Mouse (Mus musculus) embryonic facial prominence, embryonic 10.5 days (tissue): ENCODE results near the gene Plekhg1. TPM values are rescaled to one million over a fixed set of nuclear protein-coding genes. Genes with fewer than 3 reads are reported as not detected.

ENCODE experiments used
- DNase-seq: peaks from one replicate; pipeline ENCODE4 v3.0.0-alpha.2; 2017; ENCODE audit warnings: low spot score
- H3K27ac ChIP-seq: fragments of 300-500 bp; sonication (generic); replicated peaks from 2 replicates; pipeline ENCODE4 v1.5.1; 2016; ENCODE audit warnings: mild to moderate bottlenecking
- H3K27me3 ChIP-seq: fragments of 300-500 bp; sonication (generic); replicated peaks from 2 replicates; pipeline ENCODE4 v1.6.1; 2016; ENCODE audit warnings: low read depth, mild to moderate bottlenecking; ENCODE audit not compliant: poor library complexity, severe bottlenecking
- H3K36me3 ChIP-seq: fragments of 300-500 bp; sonication (generic); replicated peaks from 2 replicates; pipeline ENCODE4 v1.6.1; 2016; ENCODE audit warnings: mild to moderate bottlenecking, moderate library complexity
- H3K4me1 ChIP-seq: fragments of 300-500 bp; sonication (generic); 2 replicates; pipeline ENCODE4 v1.6.1; 2016
- H3K4me3 ChIP-seq: fragments of 300-500 bp; sonication (generic); 2 replicates; pipeline ENCODE4 v1.5.1; 2016; ENCODE audit warnings: mild to moderate bottlenecking, moderate library complexity
- H3K9me3 ChIP-seq: fragments of 300-500 bp; sonication (generic); 2 replicates; pipeline ENCODE4 v1.6.1; 2016; ENCODE audit warnings: mild to moderate bottlenecking
- WGBS: fragments of 180-500 bp; shearing (Covaris S2); methylation state at CpG from one replicate; pipeline ENCODE4 v1.1.7; 2016; 5-methylcytosine and 5-hydroxymethylcytosine counted together
- polyA plus RNA-seq: library from polyadenylated mRNA; unstranded; fragments of >200 nt; fragmentation: Nextera tagmentation; extraction: Ambion mirVana; gene quantifications from 2 replicates; pipeline ENCODE4 v1.2.1, GENCODE M21; 2016

Plekhg1 gene
- polyA plus RNA-seq, 1 experiment from 2014 or later, result 14.4 TPM

GRCm38 (mm10) chr10:3844430-3844829 lies 104.3 kb downstream of the Plekhg1 start:
- Histone ChIP-seq H3K27me3 (no peaks in the 10 kb centered on the region), H3K4me3 (no peak overlapping the region), H3K27ac (no peak overlapping the region), H3K4me1 (peaks cover 9% of the 10 kb centered on the region), H3K36me3 (peaks cover under 1% of the 10 kb centered on the region; the same call in 1 of the 2 replicates), H3K9me3 (0 out of 2 replicates have a peak, but pooled peaks cover 1% of the 10 kb centered on the region)
- 83% methylated on average over 5 of the region's 5 CpGs for WGBS
- DNase-seq, result no peak

- no peak overlapping the region for H3K27ac ChIP-seq
- DNase-seq, result no peak
- 59% methylated on average over 2 of the region's 2 CpGs for WGBS
- peaks cover 6% of the 10 kb centered on the region; the same call in 1 of the 2 replicates for H3K9me3 ChIP-seq
- H3K4me1 ChIP-seq, result peaks cover 15% of the 10 kb centered on the region
- H3K4me3 ChIP-seq, result no peak overlapping the region
- no peaks in the 10 kb centered on the region for H3K27me3 ChIP-seq
- H3K36me3 ChIP-seq, result peaks cover 6% of the 10 kb centered on the region; the same call in 1 of the 2 replicates
These were observed 106.9 kb downstream of the Plekhg1 start for GRCm38 (mm10) chr10:3847021-3847420.

- WGBS, result 7% methylated on average over 2 of the region's 2 CpGs
- Histone ChIP-seq H3K4me1 (peaks cover 28% of the 10 kb centered on the region), H3K4me3 (no peak overlapping the region), H3K27me3 (no peaks in the 10 kb centered on the region), H3K27ac (peak overlapping the region; percentile 71), H3K9me3 (peaks cover 6% of the 10 kb centered on the region; the same call in 1 of the 2 replicates), H3K36me3 (peaks cover 6% of the 10 kb centered on the region; the same call in 1 of the 2 replicates)
- no peak for DNase-seq
These were observed 111.3 kb downstream of the Plekhg1 start for GRCm38 (mm10) chr10:3851461-3851860.

GRCm38 (mm10) chr10:3852733-3853132 lies 112.6 kb downstream of the Plekhg1 start:
- Histone ChIP-seq H3K4me1 (peaks cover 36% of the 10 kb centered on the region), H3K27me3 (no peaks in the 10 kb centered on the region), H3K9me3 (peaks cover 6% of the 10 kb centered on the region; the same call in 1 of the 2 replicates), H3K4me3 (no peak overlapping the region), H3K27ac (peak overlapping the region; percentile 71), H3K36me3 (peaks cover 6% of the 10 kb centered on the region; the same call in 1 of the 2 replicates)
- 86% methylated on average over 3 of the region's 3 CpGs for WGBS
- no peak for DNase-seq

- 11% methylated on average over 5 of the region's 5 CpGs for WGBS
These were observed 117.7 kb downstream of the Plekhg1 start for GRCm38 (mm10) chr10:3857912-3858311.

GRCm38 (mm10) chr10:3858437-3858836 lies 118.3 kb downstream of the Plekhg1 start:
- Histone ChIP-seq H3K36me3 (no peaks in the 10 kb centered on the region), H3K9me3 (no peaks in the 10 kb centered on the region), H3K4me3 (no peak overlapping the region), H3K27me3 (no peaks in the 10 kb centered on the region), H3K4me1 (peaks cover 66% of the 10 kb centered on the region), H3K27ac (peak overlapping the region; percentile 65)
- 34% methylated on average over 4 of the region's 4 CpGs for WGBS
- peak; percentile 32 for DNase-seq

More at GRCm38 (mm10) chr10:3857912-3858311, 117.7 kb downstream of the Plekhg1 start:
- no peaks in the 10 kb centered on the region for H3K27me3 ChIP-seq
- no peak for DNase-seq
- H3K27ac ChIP-seq, result peak overlapping the region; percentile 65
- no peak overlapping the region for H3K4me3 ChIP-seq
- no peaks in the 10 kb centered on the region for H3K9me3 ChIP-seq
- H3K4me1 ChIP-seq, result peaks cover 61% of the 10 kb centered on the region
- no peaks in the 10 kb centered on the region for H3K36me3 ChIP-seq

GRCm38 (mm10) chr10:3858961-3859714 lies 119.0 kb downstream of the Plekhg1 start:
- no peaks in the 10 kb centered on the region for H3K36me3 ChIP-seq
- no peaks in the 10 kb centered on the region for H3K27me3 ChIP-seq
- H3K4me1 ChIP-seq, result peaks cover 73% of the 10 kb centered on the region
- H3K9me3 ChIP-seq, result no peaks in the 10 kb centered on the region
- H3K27ac ChIP-seq, result peak overlapping the region; percentile 65
- DNase-seq, result no peak
- no peak overlapping the region for H3K4me3 ChIP-seq
- 27% methylated on average over 11 of the region's 11 CpGs for WGBS

- Histone ChIP-seq H3K9me3 (no peaks in the 10 kb centered on the region), H3K4me3 (peak overlapping the region; percentile 46), H3K4me1 (peaks cover 61% of the 10 kb centered on the region), H3K27ac (peak overlapping the region; percentile 78), H3K36me3 (no peaks in the 10 kb centered on the region), H3K27me3 (no peaks in the 10 kb centered on the region)
- 17% methylated on average over 12 of the region's 12 CpGs for WGBS
- peak; percentile 46 for DNase-seq
These were observed 123.4 kb downstream of the Plekhg1 start for GRCm38 (mm10) chr10:3863411-3864195.

- no peaks in the 10 kb centered on the region for H3K9me3 ChIP-seq
- H3K27ac ChIP-seq, result peak overlapping the region; percentile 78
- no peaks in the 10 kb centered on the region for H3K27me3 ChIP-seq
- peak overlapping the region; percentile 46 for H3K4me3 ChIP-seq
- peaks cover 56% of the 10 kb centered on the region for H3K4me1 ChIP-seq
- DNase-seq, result peak; percentile 53
- no peaks in the 10 kb centered on the region for H3K36me3 ChIP-seq
- 28% methylated on average over 6 of the region's 6 CpGs for WGBS
These were observed 124.0 kb downstream of the Plekhg1 start for GRCm38 (mm10) chr10:3864196-3864540.

GRCm38 (mm10) chr10:3867298-3867697 lies 127.1 kb downstream of the Plekhg1 start:
- Histone ChIP-seq H3K4me3 (no peak overlapping the region), H3K27ac (no peak overlapping the region)
- no peak for DNase-seq

GRCm38 (mm10) chr10:3870828-3871227 lies 130.7 kb downstream of the Plekhg1 start:
- 91% methylated on average over 5 of the region's 5 CpGs for WGBS
- Histone ChIP-seq H3K9me3 (no peaks in the 10 kb centered on the region), H3K27me3 (no peaks in the 10 kb centered on the region), H3K27ac (no peak overlapping the region), H3K4me3 (no peak overlapping the region), H3K4me1 (peaks cover 6% of the 10 kb centered on the region), H3K36me3 (peaks cover 16% of the 10 kb centered on the region)
- no peak for DNase-seq

More at GRCm38 (mm10) chr10:3867298-3867697, 127.1 kb downstream of the Plekhg1 start:
- peaks cover 29% of the 10 kb centered on the region for H3K4me1 ChIP-seq
- no peaks in the 10 kb centered on the region for H3K27me3 ChIP-seq
- peaks cover under 1% of the 10 kb centered on the region; the same call in 1 of the 2 replicates for H3K36me3 ChIP-seq
- H3K9me3 ChIP-seq, result no peaks in the 10 kb centered on the region

GRCm38 (mm10) chr10:3873467-3873866 lies 133.3 kb downstream of the Plekhg1 start:
- Histone ChIP-seq H3K9me3 (no peaks in the 10 kb centered on the region), H3K27ac (no peak overlapping the region), H3K4me1 (peaks cover 6% of the 10 kb centered on the region), H3K36me3 (peaks cover 16% of the 10 kb centered on the region), H3K27me3 (no peaks in the 10 kb centered on the region), H3K4me3 (no peak overlapping the region)
- no peak for DNase-seq
- 91% methylated on average over 6 of the region's 6 CpGs for WGBS
